Mouse (Mus musculus): ENCODE measurements around the gene Fam214b.

Fam214b gene

DNA sequence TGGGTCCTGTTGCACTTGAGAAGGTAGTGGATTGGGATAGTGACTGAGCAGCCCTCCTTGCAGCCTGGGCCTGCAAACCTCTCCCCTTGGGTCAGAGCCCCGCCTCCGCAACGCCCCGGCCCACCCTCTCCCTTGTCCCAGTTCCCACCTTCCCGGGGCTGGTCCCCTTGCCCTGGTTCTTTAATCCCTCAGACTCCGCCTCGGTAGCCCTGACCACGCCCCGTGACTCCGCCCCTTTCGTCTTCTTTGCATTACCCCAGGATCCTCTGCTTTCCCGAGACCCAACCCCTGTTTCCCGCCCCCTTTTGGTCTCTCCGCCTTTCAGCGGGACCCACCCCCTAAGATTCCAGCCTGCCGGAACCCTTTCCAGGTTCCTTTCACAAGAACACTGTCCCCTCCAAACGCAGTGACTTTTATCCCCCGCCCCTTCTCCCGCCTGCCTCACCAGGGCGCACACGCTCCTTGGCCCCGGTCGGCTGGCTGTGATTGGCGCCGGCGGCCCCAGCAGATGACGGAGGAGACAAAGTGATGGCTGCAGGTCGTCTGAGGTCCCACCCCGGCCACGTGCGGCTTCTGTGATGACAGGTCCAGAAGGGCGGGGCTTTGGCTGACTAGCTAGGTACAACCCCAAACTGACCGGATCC, at the start of gene Fam214b:
TSS of gene Fam214b (minus strand) at position 562 of the 644 bp plus-strand sequence.
- DNase-seq (ENCODE audit: extremely low read depth, insufficient read length, low spot score): peak; percentile 97

- no peak for DNase-seq (ENCODE audit: extremely low read depth, insufficient read length, low spot score)
Observed at GRCm38 (mm10) chr4:43091183-43091582, 45.2 kb upstream of the Fam214b start.

- DNase-seq (ENCODE audit: extremely low read depth, insufficient read length, low spot score): no peak
Observed at GRCm38 (mm10) chr4:43089950-43090349, 43.9 kb upstream of the Fam214b start.

DNA sequence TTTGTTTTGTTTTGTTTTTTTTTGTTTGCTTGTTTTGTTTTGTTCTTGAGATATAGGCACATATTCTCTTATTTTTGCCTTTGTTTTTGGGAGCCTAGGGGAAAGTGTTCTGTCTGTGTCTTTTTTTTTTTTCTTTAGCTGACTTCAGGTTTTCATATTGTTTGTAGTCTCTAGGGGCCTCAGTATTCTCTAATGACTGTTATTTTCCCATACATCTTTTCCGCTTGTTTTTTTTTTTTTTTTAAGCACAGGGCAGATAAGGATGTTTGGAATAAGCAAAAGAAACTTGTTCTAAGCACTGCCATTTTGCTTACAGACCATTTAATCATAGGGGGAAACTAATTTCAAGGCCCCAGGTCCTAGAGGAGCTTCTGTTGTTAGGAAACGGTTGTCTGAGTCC, 36.4 kb upstream of the Fam214b start:
- DNase-seq (ENCODE audit: extremely low read depth, insufficient read length, low spot score): no peak

GRCm38 (mm10) chr4:43078071-43078718, 32.2 kb upstream of the Fam214b start:
- no peak for DNase-seq (ENCODE audit: extremely low read depth, insufficient read length, low spot score)

DNA sequence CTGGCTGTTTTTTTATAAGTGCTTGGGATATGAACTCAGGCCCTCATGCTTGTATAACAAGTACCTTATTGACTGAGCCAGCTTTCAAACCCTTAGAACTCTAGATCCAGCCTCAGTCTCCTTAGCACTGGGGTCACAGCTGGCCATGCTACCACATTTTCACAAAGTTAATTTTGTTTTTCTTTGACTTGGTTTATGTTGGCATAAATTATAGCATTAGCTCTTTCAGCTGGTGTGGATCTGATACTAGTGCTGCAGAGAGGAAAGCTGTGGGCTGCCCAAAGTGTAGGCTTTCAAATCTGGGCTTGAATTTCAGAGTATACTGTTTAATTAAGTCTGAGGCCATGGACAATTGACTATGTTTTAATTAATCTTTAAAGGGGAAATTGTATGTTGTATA, 28.9 kb upstream of the Fam214b start:
- DNase-seq (ENCODE audit: extremely low read depth, insufficient read length, low spot score): no peak

DNA sequence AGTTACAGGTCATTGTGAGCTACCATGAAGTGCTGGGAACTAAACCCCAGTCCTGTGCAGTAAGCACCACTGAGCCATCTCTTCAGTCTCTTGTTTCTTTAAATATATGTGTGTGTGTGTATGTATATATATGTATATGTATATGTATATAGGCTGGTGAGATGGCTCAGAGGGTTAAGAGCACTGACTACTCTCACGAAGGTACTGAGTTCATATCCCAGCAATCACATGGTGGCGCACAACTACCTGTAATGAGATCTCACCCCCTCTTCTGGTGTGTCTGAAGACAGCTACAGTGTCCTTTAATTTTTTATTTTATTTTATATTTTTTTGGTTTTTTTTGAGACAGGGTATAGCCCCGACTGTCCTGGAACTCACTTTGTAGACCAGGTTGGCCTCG, 19.5 kb upstream of the Fam214b start:
- DNase-seq (ENCODE audit: extremely low read depth, insufficient read length, low spot score): no peak

DNA sequence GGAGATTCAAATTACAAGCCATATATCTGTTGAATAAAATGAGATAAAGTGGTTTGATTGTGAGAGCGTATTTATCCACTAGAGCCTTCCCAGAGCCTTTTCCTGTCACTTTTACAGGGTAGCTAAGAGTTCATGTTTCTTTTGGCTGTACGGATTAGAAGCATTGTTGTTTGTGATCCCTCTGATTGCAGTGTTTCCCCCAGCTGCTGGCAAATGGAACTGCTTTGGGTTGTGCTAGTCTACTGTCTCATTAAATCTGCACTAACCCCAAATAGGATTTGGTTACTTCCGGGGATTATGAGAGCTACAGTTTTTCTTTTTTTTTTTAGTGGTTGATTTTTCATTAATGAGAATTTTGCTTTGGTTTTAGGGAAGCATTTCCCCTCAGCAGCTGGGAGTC, 14.3 kb upstream of the Fam214b start:
- no peak for DNase-seq (ENCODE audit: extremely low read depth, insufficient read length, low spot score)

DNA sequence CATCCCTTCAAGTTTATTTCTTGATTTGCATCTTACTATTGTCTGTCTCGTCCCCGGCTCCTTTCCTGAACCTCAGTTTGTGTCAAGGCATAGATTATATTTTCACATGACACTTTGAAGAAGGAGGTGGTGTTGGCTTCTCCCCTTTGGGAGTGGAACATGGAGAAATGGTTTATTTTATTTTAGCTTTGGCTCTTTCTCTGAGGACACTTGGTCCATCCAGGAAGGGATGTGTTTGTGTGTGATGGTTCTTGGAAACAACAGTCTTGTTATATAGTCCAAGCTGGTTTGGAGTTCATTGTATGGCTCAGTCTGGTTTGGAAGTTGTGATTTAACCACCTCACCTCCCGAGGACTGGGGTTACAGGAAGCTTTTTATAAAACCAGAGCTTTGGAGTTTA, 13.7 kb upstream of the Fam214b start:
- DNase-seq (ENCODE audit: extremely low read depth, insufficient read length, low spot score): no peak

DNA sequence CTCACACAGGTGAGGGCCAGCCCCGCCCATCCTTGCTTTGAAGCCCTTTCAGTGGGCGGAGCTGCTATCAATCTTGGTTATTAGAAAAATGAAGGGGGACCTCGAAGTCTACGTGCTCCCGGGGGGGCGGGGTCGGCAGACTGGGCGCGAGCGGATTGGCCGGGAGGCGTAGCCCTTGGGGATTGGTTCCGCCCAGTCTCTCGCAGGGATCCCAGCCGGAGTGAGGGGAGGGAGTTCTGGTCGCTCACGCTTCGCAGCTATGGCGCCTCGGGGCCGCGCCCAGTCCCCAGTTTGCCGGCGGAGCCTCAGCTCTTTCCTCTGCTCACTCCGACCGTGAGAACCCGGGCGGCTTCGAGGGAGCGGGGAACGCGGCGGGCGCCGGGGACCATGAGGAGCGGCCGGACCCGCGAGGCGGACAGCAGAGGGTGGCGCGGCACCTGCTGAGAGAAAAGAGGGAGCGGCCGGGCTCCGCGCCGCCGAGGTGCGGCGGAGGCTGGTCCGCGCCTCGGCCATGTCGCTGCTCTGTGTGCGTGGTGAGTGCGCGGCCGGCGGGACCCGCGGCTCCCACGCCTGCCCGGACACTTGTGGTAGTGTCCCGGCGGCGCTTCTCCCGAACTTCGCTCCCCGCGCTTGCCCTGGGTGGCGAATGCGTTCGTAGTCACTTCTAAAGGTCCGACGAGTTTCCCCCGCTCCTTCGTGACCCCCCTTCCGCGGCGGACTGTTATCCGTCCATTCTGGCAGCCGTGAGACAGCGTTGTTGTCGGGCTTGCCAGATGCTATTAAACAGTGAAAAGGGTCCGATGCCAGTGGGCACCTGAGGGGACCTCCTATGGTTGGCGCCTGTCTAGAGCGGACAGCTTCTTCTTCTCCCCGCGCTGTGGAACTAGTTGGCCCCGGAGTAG, 13.0 kb upstream of the Fam214b start, which contains the start of gene Unc13b:
TSS of gene Unc13b (plus strand) at position 201 of the 902 bp plus-strand sequence.
- DNase-seq (ENCODE audit: extremely low read depth, insufficient read length, low spot score): no peak

GRCm38 (mm10) chr4:43058392-43058752, 12.4 kb upstream of the Fam214b start:
- DNase-seq (ENCODE audit: extremely low read depth, insufficient read length, low spot score): no peak

- no peak for DNase-seq (ENCODE audit: extremely low read depth, insufficient read length, low spot score)
Observed at GRCm38 (mm10) chr4:43057654-43058053, 11.6 kb upstream of the Fam214b start.

GRCm38 (mm10) chr4:43052627-43053026, 6.6 kb upstream of the Fam214b start:
- DNase-seq (ENCODE audit: extremely low read depth, insufficient read length, low spot score): no peak

- peak; percentile 60 for DNase-seq (ENCODE audit: extremely low read depth, insufficient read length, low spot score)
Observed at GRCm38 (mm10) chr4:43047231-43047630, 1.2 kb upstream of the Fam214b start.

- no peak for DNase-seq (ENCODE audit: extremely low read depth, insufficient read length, low spot score)
Observed at GRCm38 (mm10) chr4:43046607-43047006, 587 bp upstream of the Fam214b start.

DNA sequence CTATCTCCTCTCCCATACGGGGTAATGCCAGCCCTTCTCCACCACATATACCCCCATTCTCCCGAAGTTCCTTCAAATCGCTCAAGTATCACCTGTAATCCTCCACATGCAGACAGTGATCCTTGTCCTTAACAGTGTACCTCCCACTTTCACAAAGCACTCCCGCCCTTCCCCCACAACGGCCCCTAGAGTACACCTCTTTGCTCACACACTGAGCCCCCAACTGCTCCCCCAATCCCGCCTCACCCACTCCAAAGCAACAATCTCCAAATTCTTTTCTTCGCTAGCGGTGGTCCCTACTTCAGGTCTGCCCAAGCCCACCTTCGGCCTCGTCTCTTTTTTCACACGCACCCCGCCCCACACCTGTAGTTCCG, 748 bp downstream of the Fam214b start:
- DNase-seq (ENCODE audit: extremely low read depth, insufficient read length, low spot score): no peak

DNA sequence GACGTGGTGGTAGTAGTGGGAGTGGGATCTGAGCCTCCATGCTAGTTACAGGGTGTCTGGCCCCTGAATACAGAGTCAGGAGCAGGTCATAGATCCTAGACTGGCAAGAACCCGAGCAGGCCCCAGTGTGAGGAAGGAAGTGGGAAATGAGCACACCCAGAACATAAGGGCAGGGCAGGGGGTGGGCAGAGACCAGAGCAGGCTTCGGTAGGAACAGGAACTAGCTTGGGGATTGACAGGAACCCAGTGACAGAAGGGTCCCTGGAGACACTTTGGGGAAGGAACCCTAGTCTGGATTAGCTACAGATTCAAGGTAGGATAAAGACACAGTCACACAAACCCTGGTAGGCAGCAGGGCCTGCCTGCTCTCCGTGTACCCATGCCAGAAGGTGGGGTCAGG, 1.3 kb downstream of the Fam214b start:
- DNase-seq (ENCODE audit: extremely low read depth, insufficient read length, low spot score): peak; percentile 26

DNA sequence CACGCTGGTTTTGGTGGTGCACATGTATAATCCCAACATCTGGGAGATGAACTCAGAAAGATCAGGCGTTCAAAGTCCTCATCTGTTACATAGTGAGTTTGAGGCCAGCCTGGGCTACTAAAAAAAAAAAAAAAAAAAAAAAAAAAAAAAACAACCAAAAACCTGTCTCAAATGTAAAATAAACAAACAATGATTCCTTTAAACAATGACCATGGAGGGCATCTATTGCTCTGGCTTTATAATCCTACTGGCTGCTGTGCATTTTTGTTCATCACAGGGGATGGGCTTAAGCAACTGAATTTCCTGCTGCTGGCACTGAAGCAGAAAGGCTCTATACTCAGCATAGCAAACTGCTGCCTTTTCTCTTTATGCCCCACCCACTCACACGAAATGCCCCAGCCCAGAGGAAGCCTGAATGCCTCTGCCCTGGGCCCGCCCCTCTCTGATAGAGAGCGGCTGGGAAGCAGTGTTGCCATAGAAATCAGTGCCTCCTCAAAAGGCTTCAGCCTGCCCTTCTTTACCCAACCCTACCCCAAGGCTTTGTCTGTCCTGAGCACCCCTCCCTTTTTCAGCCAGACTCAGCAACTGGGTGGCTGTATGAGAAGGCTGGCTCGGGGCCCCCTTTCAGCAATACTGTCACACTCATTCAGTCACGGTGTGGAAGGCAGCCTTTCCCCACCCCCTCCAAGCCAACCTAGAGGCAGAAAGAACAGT, 2.2 kb downstream of the Fam214b start:
- peak; percentile 55 for DNase-seq (ENCODE audit: extremely low read depth, insufficient read length, low spot score)

- peak; percentile 69 for DNase-seq (ENCODE audit: extremely low read depth, insufficient read length, low spot score)
Observed at GRCm38 (mm10) chr4:43040881-43041547, 5.0 kb downstream of the Fam214b start.

DNA sequence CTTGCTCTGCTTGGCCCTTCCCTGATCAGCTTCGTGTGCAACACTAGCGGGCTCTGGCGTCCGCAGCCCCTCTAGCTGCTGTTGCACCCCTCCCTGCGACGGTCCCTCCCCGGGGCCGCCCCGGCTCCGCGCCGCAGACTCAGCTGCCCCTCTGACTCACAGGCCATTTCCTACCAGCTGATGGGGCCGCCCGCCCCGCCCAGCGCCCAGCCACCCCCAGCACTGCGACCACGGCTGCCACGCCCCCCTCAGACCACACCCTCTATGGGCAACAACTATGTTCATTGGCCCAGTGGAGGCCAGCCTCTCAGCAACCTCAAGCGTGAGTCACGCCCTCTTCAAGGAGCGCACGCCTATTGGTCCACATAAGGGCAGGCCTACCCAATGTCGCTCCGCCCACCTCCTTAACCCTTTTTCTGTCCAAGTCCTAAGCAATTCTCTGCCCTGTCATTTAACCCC, 5.9 kb downstream of the Fam214b start:
- DNase-seq (ENCODE audit: extremely low read depth, insufficient read length, low spot score): peak; percentile 99
